Mouse (Mus musculus): Measurements from ENCODE around the gene Vrtn. TPM values are rescaled to one million over a fixed set of nuclear protein-coding genes. Genes with fewer than 3 reads are reported as not detected.

The Vrtn gene
- polyA plus RNA-seq, 1 experiment from 2014 or later = not detected

DNA sequence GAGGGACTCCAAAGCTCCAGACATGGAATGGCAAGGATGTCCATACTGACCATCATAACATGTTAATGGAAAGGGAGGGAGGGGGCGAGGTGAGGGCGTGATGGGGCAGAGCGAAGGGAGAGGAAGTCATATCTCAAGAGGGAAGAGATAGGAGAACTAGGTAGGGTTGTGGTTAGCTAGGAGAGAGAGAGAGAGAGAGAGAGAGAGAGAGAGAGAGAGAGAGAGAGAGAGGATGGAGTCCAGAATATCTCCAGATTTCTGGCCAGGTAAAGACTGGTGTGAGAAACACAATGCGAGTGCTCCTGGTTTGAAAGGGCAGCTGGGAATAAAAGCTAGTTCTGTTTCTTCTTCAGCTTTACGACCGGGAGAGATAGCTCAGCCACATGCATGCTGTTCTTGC lies 51.3 kb downstream of the Vrtn start:
- Histone ChIP-seq H3K9me3 (no peaks in the 10 kb centered on the region), H3K27ac (no peak overlapping the region), H3K4me3 (no peak overlapping the region), H3K4me1 (replicated peaks) (0 out of 2 replicates have a peak, but pooled peaks cover 3% of the 10 kb centered on the region), H3K36me3 (no peaks in the 10 kb centered on the region), H3K27me3 (ENCODE audit: insufficient read depth, poor library complexity, severe bottlenecking) (peaks cover 19% of the 10 kb centered on the region)
- 88% methylated on average over 6 of the region's 6 CpGs for WGBS
- no peak for DNase-seq (ENCODE audit: low spot score)

DNA sequence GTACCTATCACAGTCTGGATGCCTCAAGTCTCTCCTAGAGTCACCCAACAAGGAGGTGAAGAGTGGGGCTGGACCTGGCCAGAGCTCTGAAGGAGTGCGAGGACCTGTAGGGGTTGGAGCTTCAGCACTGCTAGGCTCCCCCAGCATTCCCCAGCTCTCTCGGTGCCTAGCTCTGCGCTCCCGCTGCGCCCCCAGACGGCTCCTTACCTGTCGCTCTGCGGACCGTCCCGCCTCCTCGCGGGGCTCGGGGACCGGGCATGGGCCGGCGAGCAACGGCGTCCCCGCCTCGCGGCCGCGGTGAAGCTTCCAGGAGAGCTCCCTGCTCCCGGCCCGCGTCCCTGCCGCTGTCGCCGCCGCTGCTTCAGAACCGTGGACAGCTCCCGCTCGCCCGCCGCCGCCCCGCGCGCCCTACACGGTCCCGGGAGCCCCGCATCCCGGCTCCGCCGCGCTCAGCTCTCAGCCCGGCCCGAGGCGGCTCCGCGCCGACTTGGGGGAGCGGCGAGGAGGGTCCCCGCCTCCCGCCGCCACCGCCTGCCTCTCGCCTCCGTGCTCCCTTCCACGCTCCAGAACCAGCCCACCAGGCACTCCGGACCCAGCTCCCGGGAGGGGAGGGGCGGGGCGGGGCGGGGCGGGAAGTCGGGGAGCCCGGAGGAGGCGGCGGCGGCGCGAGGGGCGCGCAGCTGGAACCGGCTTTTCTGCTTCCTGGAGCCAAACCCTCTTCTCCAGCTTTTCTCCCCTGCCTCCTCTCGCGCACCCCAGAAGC lies 57.7 kb downstream of the Vrtn start, which contains the start of gene Syndig1l:
Gene Syndig1l (minus strand): TSS at position 513 of the 763 bp plus-strand sequence.
- WGBS = 1% methylated on average over 79 of the region's 79 CpGs
- DNase-seq (ENCODE audit: low spot score) = peak; percentile 78
- peak within 1 kb of the TSS; percentile 70 for H3K27ac ChIP-seq
- H3K4me3 ChIP-seq = peak within 1 kb of the TSS; percentile 68
- peaks cover 18% of the 10 kb centered on the region for H3K4me1 ChIP-seq (replicated peaks)
- H3K36me3 ChIP-seq = no peaks in the 10 kb centered on the region
- H3K27me3 ChIP-seq (ENCODE audit: insufficient read depth, poor library complexity, severe bottlenecking) = peaks cover 73% of the 10 kb centered on the region
- H3K9me3 ChIP-seq = no peaks in the 10 kb centered on the region

Other genes with a start within 250 kb of the Vrtn start
- gene Entpd5, start 232.0 kb upstream of the Vrtn start, polyA plus RNA-seq (2016; fragmentation: Nextera tagmentation; extraction: Ambion mirVana) = 7.6 and 8.6 TPM in 2 replicates
- 0.68 and 1.0 TPM in 2 replicates for gene Bbof1, start 231.9 kb upstream of the Vrtn start, polyA plus RNA-seq (2016; fragmentation: Nextera tagmentation; extraction: Ambion mirVana)
- gene Rnf113a2, start 223.8 kb upstream of the Vrtn start, polyA plus RNA-seq (2016; fragmentation: Nextera tagmentation; extraction: Ambion mirVana) = 23.3 and 24.1 TPM in 2 replicates
- gene Aldh6a1, start 190.0 kb upstream of the Vrtn start, polyA plus RNA-seq (2016; fragmentation: Nextera tagmentation; extraction: Ambion mirVana) = 15.6 and 16.4 TPM in 2 replicates
- gene Lin52, start 189.6 kb upstream of the Vrtn start, polyA plus RNA-seq (2016; fragmentation: Nextera tagmentation; extraction: Ambion mirVana) = 30.4 and 30.8 TPM in 2 replicates
- gene Vsx2, start 71.3 kb upstream of the Vrtn start, polyA plus RNA-seq (2016; fragmentation: Nextera tagmentation; extraction: Ambion mirVana) = 2.7 and 3.4 TPM in 2 replicates
- gene Abcd4, start 23.6 kb upstream of the Vrtn start, polyA plus RNA-seq (2016; fragmentation: Nextera tagmentation; extraction: Ambion mirVana) = 12.0 and 14.1 TPM in 2 replicates
- 1.5 TPM in 1 of 2 replicates, not detected in the other for gene Syndig1l, start 57.8 kb downstream of the Vrtn start, polyA plus RNA-seq (2016; fragmentation: Nextera tagmentation; extraction: Ambion mirVana)
- gene Npc2, start 132.1 kb downstream of the Vrtn start, polyA plus RNA-seq (2016; fragmentation: Nextera tagmentation; extraction: Ambion mirVana) = 77.2 and 89.0 TPM in 2 replicates
- gene Isca2, start 132.2 kb downstream of the Vrtn start, polyA plus RNA-seq (2016; fragmentation: Nextera tagmentation; extraction: Ambion mirVana) = 160 and 181 TPM in 2 replicates
- 0.12 and 0.17 TPM in 2 replicates for gene Ltbp2, start 235.5 kb downstream of the Vrtn start, polyA plus RNA-seq (2016; fragmentation: Nextera tagmentation; extraction: Ambion mirVana)

Measured in hindbrain, embryonic 10.5 days (tissue).